Mouse (Mus musculus) brain, embryonic 14.5 days (tissue): ENCODE measurements around the gene Ibsp. TPM values are rescaled to one million over a fixed set of nuclear protein-coding genes. Genes with fewer than 3 reads are reported as not detected.

Experiments
- DNase-seq: peaks from one replicate; pipeline ENCODE4 v3.0.0-alpha.2; 2011; ENCODE audit warnings: low read depth
- CTCF ChIP-seq: fragments of 200-500 bp; IDR thresholded peaks from 2 replicates; pipeline ENCODE4 v1.5.1; 2012; ENCODE audit warnings: inconsistent platforms, mild to moderate bottlenecking, moderate library complexity, borderline replicate concordance; ENCODE audit not compliant: insufficient read depth, insufficient read length; ENCODE audit errors: extremely low read depth
- POLR2A ChIP-seq: fragments of 200-500 bp; IDR thresholded peaks from 2 replicates; pipeline ENCODE4 v1.6.1; 2012; ENCODE audit warnings: mild to moderate bottlenecking, inconsistent platforms, borderline replicate concordance; ENCODE audit not compliant: poor library complexity, insufficient read depth, insufficient read length, severe bottlenecking; ENCODE audit errors: extremely low read depth
- polyA plus RNA-seq: library from polyadenylated mRNA; depleted of rRNA; stranded (reverse); fragments of >200 nt; gene quantifications from 2 replicates; pipeline ENCODE4 v1.2.3, GENCODE M21; 2012

Ibsp gene
- polyA plus RNA-seq, 1 experiment, result 26.6 TPM

DNA sequence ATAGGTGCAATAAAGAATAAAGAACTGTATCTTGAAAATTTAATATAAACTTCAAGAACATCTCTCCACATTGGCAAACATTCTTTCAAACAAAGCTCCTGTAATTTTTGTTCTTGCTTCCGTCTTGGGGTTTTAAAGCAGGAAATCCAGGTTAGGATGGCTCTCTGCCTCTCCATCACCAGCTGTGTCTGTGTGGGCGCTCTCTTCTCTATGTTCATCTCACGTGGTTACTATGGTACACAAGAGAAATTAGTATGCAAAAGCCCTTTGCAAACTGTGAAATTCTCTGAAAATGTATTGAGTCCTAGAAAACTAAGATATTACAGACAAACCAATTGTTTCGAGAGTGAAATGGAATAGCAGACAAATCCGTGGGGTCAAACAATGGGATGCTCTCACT is 30.4 kb downstream of the Ibsp start:
- TF ChIP-seq CTCF, result no peak
- DNase-seq, result no peak

DNA sequence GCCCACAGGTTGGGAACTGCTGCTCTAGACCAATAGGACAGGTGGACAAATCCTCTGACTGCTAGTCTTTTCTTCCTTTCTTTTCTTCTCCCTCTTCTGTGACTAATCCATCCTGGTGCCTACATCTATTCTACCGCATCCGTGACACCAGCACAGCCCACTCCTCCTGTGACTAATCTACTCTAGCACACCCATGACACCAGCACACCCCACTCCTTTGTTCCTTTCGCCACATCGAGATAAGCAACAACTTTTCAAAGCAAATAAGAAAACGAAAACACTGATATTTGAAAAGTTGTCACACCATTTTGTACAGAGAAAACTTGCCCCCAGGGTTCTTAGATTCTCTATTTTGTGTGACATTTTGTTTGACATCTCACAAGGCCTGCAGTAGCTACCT is 31.1 kb downstream of the Ibsp start:
- no peak for TF ChIP-seq CTCF
- no peak for TF ChIP-seq POLR2A
- DNase-seq, result no peak

DNA sequence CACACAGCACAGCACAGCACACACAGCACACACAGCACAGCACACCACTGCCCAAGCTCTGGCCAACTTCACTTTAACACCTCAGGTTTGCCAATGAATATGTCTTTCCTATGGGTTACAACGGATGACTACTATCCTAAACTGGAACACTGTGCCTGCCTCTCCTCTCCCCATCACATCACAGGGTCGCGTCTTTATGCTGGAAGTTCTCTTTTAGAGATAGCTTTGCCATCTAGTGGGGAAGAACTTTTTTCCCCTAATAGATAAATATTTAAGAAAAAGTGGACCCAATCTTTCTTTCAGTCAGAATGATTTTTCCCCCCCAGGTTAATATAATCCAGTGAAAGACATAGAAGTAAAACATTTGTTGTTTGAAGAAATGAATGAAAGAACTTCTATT is 33.3 kb downstream of the Ibsp start:
- DNase-seq, result no peak
- no peak for TF ChIP-seq CTCF

DNA sequence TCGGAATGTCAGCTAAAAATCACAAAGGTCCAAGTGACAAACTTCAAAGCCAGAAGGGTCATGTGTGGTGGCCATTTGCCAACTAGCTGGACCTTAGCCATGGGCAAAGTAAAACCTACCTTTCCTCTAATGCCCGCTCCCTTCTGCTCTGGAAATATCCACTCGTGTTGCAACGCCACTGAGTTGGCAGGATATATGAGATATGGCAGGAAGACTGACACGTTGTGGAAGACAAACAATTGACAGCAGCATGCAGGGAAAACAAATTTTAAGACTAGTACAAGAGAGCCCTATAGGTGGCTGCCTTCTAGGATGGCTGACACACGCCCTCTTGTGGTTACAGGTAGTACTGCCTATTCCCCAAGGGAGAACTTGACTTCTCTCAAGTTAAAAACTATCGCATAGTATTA is 34.3 kb downstream of the Ibsp start:
- no peak for TF ChIP-seq POLR2A
- TF ChIP-seq CTCF, result peak; percentile 75; the same call in 1 of the 2 replicates
- peak; percentile 79 for DNase-seq

DNA sequence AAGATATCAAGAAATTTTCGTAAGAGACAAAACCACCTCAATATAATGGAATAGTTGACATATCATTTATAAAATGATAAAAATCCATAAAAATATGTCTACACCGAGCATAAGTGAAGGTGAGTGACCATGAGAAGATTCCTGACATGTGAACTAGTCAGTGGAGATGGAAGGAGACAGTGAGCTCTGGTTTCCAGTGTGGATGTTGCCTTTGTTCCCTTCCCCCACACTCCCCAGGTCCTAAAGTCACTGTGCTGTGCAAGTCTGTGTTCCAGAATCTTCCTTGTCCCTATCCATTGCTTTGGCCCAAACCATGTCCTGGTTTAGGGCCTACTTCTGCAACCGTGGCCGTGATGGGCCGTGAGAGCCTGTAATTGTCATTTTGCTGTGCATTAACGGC is 34.7 kb downstream of the Ibsp start:
- TF ChIP-seq CTCF (no peak), POLR2A (no peak)

DNA sequence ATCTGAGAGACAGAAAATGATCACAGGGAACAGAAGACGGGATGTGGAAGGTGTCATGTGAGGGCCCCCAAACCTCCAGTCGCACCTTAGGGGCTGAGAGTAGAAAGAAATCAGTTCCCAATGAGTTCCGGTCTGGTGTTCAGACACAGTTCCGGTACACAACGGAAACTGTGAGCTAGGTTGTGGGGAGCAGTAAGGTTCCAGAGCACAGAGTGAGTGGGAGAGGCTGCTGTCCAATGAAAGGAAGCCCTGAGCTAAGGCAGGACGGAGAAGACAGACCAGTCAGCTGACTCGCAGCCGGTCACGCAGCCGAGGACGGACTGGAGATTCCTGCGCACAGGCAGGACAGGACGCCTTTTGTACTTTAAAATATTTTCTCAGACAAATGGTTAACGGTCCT is 35.5 kb downstream of the Ibsp start:
- TF ChIP-seq POLR2A, result no peak
- no peak for TF ChIP-seq CTCF

More for the DNA sequence above, 34.7 kb downstream of the Ibsp start:
- DNase-seq, result no peak

DNA sequence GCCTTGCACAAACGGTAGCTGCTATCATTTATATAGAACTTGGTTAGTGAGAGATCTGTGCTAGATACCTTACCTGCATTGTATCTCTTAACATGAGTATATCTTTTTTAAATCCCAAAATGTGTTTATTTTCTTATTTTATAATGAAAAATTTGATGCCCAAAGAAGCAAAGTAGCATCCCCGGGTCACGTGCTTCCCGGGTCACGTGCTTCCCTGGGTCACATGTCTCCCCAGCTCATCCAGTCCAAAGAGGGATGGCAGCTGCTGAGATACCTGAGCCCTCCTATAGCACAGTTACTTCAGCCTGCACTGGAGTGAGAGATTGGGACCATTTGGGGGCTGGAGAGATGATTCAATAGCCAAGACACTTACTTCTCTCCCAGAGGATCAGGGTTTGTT is 37.0 kb downstream of the Ibsp start:
- no peak for DNase-seq

More for the DNA sequence above, 35.5 kb downstream of the Ibsp start:
- no peak for DNase-seq

DNA sequence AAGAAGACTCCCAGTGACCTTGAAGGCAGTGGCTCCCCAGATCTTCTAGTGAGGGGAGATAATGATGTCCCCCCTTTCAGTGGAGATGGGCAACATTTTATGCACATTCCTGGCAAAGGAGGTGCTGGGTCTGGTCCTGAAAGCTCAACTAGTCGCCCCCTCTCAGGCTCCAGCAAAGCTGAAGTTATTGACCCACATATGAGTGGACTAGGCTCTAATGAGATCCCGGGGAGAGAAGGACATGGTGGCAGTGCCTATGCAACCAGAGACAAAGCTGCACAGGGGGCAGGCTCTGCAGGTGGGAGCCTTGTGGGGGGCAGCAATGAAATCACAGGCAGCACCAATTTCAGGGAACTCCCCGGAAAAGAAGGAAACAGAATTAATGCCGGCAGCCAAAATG is 38.5 kb downstream of the Ibsp start:
- no peak for DNase-seq
- TF ChIP-seq POLR2A (no peak), CTCF (no peak)

More for the DNA sequence above, 37.0 kb downstream of the Ibsp start:
- TF ChIP-seq POLR2A, result no peak
- TF ChIP-seq CTCF, result no peak

DNA sequence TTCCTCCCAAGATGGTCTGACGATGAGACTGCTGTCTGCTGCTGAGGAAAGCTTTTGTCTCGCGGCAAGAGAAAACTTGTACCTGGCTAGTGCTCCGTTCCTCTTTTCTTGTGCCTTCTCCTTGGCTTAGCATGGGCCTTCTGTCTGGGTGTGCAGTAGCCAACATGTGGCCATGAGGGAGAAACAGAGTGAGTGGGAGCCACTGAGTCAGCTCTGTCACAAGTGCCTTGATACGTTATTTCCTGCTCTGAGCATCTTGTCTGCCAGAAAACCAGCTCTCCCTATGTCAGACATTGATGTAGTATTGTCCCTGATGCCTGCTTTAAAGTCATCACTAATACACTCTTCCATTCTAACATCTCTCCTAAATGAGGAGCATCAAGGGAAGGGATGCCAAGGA is 40.0 kb downstream of the Ibsp start:
- no peak for TF ChIP-seq POLR2A
- no peak for TF ChIP-seq CTCF
- DNase-seq, result no peak

DNA sequence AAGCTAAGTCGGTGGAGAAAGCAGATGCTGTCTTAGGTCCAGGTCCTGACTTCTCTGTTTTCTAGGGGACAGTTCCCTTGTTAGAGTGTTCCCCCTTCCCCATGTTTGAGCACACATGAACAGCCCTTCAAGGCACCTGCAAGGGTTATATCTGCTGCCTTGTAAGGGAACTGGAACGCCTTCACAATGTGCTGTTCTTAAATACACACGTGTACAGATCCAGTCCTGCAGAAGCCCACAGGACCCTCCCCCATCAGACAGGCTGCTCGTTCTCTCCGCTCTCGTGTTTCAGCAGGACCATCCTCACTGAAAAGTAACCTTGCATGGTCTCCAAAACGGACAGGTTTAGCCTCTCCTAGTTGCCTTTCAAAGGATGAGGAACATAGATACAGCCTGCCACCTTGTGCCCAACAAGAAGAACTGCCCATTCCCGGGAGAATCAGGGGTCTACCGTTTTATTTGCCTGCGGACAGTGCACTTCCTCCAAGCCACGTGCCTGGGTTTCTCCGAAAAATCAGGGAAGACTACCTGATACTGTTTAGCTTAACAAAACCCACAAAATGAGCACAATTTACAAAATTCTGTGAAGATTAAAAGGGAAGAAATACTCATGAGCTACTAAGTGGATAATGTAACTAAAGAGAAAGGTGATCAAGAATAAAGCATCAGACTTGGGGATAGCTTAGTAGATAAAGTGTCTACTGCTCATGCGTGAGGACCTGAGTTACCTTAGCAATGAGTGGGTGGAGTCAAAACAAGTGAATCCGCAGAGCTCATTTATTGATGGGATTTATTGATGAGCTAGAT is 40.9 kb downstream of the Ibsp start:
- DNase-seq, result peak; percentile 79
- TF ChIP-seq CTCF (peak; percentile 85), POLR2A (no peak)

DNA sequence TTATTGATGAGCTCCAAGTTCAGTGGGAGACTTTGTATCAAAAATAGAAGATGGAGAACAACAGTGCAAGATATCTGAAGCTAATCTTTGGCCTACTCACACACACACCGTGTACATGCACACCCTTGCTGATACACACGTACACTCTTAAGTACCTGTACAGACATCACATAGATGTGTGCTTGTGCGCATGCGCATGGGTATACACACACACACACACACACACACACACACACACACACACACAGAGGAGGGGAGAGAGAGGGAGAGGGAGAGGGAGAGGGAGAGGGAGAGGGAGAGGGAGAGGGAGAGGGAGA is 41.5 kb downstream of the Ibsp start:
- TF ChIP-seq CTCF (no peak), POLR2A (no peak)
- no peak for DNase-seq

DNA sequence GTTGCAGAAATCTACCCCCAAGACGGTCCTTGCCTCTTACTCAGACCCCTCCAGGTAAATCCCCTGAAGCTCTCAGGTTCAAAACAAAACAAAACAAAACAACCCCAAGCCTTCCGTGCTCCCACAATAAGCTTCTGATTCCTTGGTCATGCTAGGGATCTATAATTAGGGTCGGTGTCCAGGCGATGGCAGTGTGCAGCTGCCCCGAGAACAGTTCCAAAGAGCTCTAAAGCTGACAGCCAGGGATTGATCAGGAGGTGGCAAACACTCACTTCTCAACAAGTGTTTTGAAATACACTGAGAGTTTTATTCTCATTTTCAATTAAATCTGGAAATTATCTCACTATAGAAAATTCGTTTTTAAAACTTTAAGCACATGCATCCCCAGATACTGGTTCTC is 43.9 kb downstream of the Ibsp start:
- TF ChIP-seq CTCF (peak; percentile 1; the same call in 1 of the 2 replicates), POLR2A (no peak)
- DNase-seq, result no peak
